Mouse (Mus musculus) large intestine, adult 2 months (tissue): ENCODE results near the gene Sh3bp5l. TPM values are rescaled to one million over a fixed set of nuclear protein-coding genes. Genes with fewer than 3 reads are reported as not detected.
"Not testable (repeated sequence)": the region's sequence is repeated elsewhere in the genome, so short reads cannot be mapped to it uniquely, and the experiment has no call there.

Source experiments
- DNase-seq: peaks from one replicate; pipeline ENCODE4 v3.0.0-alpha.2; 2012; ENCODE audit warnings: low read depth, low spot score
- WGBS: fragments of 180-500 bp; shearing (Covaris S2); methylation state at CpG from one replicate; pipeline ENCODE4 v1.1.7; 2018; 5-methylcytosine and 5-hydroxymethylcytosine counted together
- polyA plus RNA-seq: library from polyadenylated mRNA; depleted of rRNA; stranded (reverse); fragments of >200 nt; gene quantifications from 2 replicates; pipeline ENCODE4 v1.2.3, GENCODE M21; 2012; rRNA removed

Sh3bp5l gene
- polyA plus RNA-seq, 1 experiment, result 27.6 TPM

GRCm38 (mm10) chr11:58364454-58364853 lies 33.9 kb downstream of the Sh3bp5l start:
- WGBS, result 24% methylated on average over 3 of the region's 3 CpGs
- DNase-seq, result no peak

- no CpG with 5 or more reads among the region's 6 CpGs for WGBS
- DNase-seq, result not testable (repeated sequence)
Measured at GRCm38 (mm10) chr11:58366191-58366590, 35.7 kb downstream of the Sh3bp5l start.

GRCm38 (mm10) chr11:58377273-58377672 lies 46.7 kb downstream of the Sh3bp5l start:
- DNase-seq, result no peak
- 34% methylated on average over 2 of the region's 2 CpGs for WGBS

GRCm38 (mm10) chr11:58377686-58378085 lies 47.2 kb downstream of the Sh3bp5l start:
- WGBS, result 13% methylated on average over 1 of the region's 1 CpGs

GRCm38 (mm10) chr11:58378763-58379278 lies 48.3 kb downstream of the Sh3bp5l start, which contains the start of gene Lypd8:
Lypd8 (plus strand) TSS chr11:58379043.
- WGBS, result 35% methylated on average over 3 of the region's 3 CpGs
- DNase-seq, result peak; percentile 85

More at GRCm38 (mm10) chr11:58377686-58378085, 47.2 kb downstream of the Sh3bp5l start:
- DNase-seq, result no peak

GRCm38 (mm10) chr11:58379516-58379915 lies 49.0 kb downstream of the Sh3bp5l start:
- WGBS, result 25% methylated on average over 1 of the region's 1 CpGs
- no peak for DNase-seq

- 81% methylated on average over 6 of the region's 6 CpGs for WGBS
- DNase-seq, result no peak
Measured at GRCm38 (mm10) chr11:58382471-58382870, 51.9 kb downstream of the Sh3bp5l start.

Other genes starting within 250 kb of the Sh3bp5l start
- 0.16 and 0.29 TPM in 2 replicates for gene Gm12248, start 237.6 kb upstream of the Sh3bp5l start, polyA plus RNA-seq
- 40.0 and 41.2 TPM in 2 replicates for gene Cnot8, start 226.6 kb upstream of the Sh3bp5l start, polyA plus RNA-seq
- 4.7 and 6.9 TPM in 2 replicates for gene Gemin5, start 162.2 kb upstream of the Sh3bp5l start, polyA plus RNA-seq
- 40.5 and 47.8 TPM in 2 replicates for gene Mrpl22, start 159.1 kb upstream of the Sh3bp5l start, polyA plus RNA-seq
- gene Igtp, start 131.2 kb upstream of the Sh3bp5l start, polyA plus RNA-seq, result 41.9 and 47.9 TPM in 2 replicates
- 29.1 TPM in 2 replicates for gene Irgm2, start 131.1 kb upstream of the Sh3bp5l start, polyA plus RNA-seq
- 0.09 and 0.19 TPM in 2 replicates for gene 4930438A08Rik, start 55.9 kb upstream of the Sh3bp5l start, polyA plus RNA-seq
- gene Zfp692, start 23.7 kb upstream of the Sh3bp5l start, polyA plus RNA-seq, result 24.8 and 28.7 TPM in 2 replicates
- gene Zfp672, start 385 bp upstream of the Sh3bp5l start, polyA plus RNA-seq, result 16.6 and 20.8 TPM in 2 replicates
- 6,429 and 6,795 TPM in 2 replicates for gene Lypd8, start 48.3 kb downstream of the Sh3bp5l start, polyA plus RNA-seq
- gene 1810065E05Rik, start 90.4 kb downstream of the Sh3bp5l start, polyA plus RNA-seq, result 19.1 and 114 TPM in 2 replicates
- not detected in 2 replicates for gene Gm12253, start 101.8 kb downstream of the Sh3bp5l start, polyA plus RNA-seq
- gene Lypd9, start 122.2 kb downstream of the Sh3bp5l start, polyA plus RNA-seq, result not detected in 2 replicates
- not detected in 2 replicates for gene Olfr30, start 131.5 kb downstream of the Sh3bp5l start, polyA plus RNA-seq
- not detected in 2 replicates for gene Olfr332, start 161.8 kb downstream of the Sh3bp5l start, polyA plus RNA-seq
- gene Olfr331, start 171.8 kb downstream of the Sh3bp5l start, polyA plus RNA-seq, result not detected in 2 replicates
- not detected in 2 replicates for gene Olfr330, start 204.1 kb downstream of the Sh3bp5l start, polyA plus RNA-seq
- not detected in 2 replicates for gene Olfr329-ps, start 215.7 kb downstream of the Sh3bp5l start, polyA plus RNA-seq
- not detected in 2 replicates for gene Olfr328, start 224.9 kb downstream of the Sh3bp5l start, polyA plus RNA-seq
- not detected in 2 replicates for gene Olfr224, start 239.8 kb downstream of the Sh3bp5l start, polyA plus RNA-seq
- not detected in 2 replicates for gene Olfr325, start 247.0 kb downstream of the Sh3bp5l start, polyA plus RNA-seq